Mouse (Mus musculus) mature B cell (primary cell): ENCODE results near the gene Sgms1.

ENCODE experiments used
- in situ Hi-C: fragments of 300-500 bp; cut with MboI; formaldehyde crosslinking; loops from 2 replicates; pipeline ENCODE4 v1.14.3; 2019

The Sgms1 gene

DNA sequence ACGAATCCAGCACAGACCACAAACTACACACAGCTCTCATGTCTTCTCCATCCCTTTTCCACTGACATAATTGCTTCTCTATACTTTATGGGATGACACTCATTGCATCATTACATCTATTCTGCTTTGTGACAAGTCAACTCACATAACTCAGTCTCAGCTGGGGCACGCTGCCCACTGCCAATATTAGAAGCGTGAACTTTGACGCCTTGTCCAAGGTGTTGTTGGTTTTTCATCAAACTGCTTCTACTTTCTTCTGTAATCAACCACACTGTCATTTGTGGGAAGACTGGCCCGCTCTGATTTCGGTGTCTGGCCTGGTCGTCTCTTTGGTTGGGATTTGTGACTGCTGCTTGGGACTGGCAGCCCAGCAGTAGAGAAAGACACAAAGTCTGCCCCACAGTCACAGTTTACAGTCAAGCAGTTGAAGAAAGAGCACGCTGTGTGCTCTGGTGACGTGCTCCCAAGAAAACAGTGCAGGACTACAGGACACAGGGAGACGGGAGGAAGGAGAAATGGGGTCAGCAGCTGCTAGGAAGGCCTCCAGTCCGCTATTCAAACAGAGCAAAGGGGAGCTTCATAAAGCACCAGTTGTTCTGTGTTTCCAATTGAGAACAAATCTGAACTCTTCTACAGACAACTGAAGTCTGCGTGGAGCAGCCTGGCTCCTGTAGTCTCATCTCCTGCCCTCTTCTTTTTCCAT, 120.2 kb downstream of the Sgms1 start:
- in situ Hi-C loops: no loop called here

DNA sequence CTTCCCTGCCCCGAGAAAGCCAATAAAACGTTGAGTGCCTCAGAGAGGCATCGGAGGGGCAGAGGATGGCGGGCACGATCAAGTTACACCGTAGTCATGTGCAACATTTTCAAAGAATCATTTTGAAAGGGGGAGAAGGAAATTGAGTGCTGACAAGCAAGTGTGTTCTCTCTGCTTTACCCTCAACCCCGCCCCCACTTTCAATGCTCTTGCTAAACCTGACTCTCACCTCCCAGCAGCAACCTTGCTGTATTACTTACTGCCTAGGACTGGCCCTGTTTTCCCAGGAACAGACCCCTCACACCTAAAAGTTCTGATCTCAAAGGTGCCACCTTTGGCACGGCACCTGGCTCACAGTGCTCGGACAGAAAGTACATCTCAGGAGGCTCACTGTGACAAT, 121.0 kb downstream of the Sgms1 start:
- in situ Hi-C loops: no loop called here

DNA sequence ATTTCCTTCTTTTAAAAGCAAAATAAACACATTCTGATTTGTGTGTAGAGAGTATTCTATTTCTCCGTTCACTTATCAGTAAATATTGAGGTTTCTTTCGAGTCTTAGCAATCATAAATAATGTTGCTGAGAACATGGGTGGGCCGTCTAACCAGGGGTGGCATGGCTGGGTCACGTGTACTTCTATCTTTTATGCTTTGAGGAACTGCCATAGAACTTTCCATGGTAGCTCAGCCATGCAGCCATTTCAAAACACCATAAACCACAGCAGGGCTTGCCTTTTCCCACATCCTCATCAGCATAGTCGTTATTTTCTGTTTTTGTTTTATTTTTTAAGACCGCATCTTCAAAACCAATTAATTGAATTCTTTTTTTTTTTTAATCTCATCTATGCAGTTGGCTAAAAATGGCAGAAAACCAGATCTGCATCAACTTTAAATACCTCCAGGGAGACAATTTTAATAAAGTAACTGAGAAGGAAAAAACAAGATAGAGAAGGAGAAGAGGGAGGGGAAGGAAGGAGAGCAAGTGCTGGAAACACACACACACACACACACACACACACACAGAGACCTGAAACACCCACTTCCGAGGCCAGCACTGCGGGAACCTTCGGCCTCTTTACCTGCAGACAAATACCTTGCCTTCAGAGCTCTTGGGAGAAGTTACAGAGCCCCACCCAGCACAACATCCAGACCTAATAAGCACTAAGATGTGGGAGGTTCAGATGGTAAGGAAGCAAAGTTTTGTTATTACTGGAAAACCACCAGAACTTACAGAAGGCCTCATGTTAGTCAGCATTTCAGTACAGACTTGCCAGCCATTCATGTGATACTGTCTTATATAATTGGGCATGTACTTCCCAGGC, 122.9 kb downstream of the Sgms1 start:
- in situ Hi-C loops: no loop called here

DNA sequence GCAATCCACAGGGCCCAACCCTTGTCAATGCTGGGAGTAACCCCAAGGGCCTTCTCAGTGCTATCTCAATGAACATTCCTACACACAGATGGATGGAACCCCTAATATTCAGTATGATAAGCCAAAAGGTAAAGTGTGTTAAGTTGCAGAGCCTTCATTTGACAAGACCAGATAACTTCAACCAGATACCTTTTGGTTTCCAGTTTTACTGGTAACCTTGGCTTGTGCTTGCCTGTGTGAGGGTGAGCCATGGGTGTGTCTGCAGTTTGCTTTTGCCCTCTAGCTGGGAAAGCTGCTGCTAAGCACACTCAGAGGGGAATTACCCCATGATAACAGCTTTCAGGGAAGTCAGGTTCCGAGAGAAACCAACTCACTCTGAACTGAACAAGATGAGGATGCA, 125.8 kb downstream of the Sgms1 start:
- in situ Hi-C loops: no loop called here

DNA sequence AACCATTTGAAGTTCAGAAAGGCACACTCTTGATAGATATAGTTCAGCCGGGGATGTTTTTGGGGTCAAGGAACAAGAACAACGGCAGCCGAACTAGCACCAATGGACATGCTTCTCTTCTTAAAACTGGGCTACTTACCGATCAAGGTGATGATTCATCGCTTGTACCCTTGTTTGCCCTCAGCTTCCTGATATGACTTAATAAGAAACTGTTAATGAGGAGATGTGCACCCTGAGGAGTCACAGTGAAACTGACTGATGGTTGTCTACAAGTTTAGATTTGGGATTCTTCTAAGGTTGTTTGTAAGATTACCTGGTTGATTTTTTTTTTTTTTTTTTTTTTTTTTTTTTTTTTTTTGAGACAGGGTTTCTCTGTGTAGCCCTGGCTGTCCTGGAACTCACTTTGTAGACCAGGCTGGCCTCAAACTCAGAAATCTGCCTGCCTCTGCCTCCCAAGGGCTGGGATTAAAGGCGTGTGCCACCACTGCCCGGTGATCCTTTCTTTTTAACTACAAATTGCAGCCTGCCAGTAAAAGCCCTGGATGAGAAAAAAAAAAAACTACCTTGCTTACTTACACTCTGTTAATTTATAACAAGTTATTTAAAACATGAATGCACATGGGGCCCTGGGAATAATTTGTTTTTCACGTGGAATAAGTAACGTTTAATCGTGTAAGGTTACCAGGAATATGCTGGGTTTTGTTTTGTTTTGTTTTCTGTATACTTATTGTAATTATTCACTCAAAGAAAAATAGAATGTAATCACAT, 126.5 kb downstream of the Sgms1 start:
- in situ Hi-C loops: no loop called here

DNA sequence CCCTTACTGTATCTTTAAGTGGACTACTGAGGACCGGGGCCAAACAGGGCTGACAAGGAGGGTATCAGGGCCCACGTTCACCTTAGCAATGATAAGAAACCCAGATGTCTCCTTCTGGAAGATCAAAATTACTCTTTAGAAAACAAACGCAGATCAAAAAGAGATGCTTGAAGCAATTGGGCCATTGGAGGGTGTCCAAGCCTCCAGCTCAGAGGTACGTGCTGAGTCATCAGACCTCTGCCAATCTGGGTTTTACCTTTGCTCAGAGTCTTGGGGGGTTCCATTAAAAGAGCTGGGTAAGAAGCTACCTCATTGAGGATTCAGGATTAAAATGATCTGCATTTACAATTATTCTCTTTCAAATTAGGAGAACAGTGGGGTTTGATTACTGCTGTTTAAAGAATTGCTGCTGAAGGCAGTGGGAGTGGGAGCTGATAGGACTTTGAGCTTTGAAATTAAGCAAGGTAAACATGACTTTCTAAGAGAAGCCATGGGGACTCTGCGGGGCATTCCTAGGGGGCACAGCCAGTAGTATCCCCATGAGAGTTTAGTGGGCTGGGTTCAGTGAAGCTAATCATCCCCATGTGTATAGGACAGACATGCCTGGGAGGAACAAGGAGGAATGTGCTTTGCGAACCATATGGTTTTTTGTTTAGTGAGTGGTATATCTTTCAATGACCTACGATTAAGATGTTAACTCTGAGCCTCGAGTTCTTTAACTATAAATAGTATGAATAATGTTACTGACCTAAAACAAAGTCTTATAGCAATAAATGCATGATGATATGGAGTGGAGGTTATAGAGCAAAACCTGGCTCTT, 128.4 kb downstream of the Sgms1 start:
- in situ Hi-C loops: no loop called here

DNA sequence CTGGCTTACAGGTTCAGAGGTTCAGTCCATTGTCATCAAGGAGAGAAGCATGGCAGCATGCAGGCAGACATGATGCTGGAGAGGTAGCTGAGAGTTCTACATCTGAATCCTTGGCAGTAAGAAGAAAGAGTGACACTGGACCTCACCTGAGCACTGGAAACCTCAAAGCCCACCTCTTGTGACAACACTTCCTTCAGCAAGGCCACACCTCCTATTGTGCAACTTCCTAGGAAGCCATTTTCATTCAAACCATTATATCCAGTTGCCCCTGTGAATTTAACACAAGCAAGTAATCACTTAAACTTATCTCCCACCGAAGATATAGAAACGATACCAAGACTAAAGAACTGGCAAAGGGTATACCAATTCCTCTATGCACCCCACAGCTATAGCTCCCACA, 129.7 kb downstream of the Sgms1 start:
- in situ Hi-C loops: no loop called here

DNA sequence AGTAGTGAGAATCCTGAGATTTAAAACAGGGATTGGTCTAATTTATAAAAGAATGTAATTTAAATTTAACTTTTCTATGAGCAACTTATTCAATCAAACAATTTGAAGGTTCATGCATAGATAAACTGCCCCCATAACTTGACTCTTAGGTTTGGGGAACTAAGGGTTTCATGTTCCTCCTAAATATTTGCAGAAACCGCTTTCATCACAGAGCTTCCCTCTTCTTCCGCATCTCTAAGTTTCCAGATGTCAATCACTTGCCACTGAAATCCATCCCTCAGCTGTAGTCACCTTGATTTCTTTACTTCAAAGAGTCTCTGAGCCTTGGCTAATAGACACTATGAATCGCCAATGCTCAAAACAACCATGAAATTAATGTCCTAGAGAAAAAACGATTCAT, 130.5 kb downstream of the Sgms1 start:
- in situ Hi-C loops: no loop called here

DNA sequence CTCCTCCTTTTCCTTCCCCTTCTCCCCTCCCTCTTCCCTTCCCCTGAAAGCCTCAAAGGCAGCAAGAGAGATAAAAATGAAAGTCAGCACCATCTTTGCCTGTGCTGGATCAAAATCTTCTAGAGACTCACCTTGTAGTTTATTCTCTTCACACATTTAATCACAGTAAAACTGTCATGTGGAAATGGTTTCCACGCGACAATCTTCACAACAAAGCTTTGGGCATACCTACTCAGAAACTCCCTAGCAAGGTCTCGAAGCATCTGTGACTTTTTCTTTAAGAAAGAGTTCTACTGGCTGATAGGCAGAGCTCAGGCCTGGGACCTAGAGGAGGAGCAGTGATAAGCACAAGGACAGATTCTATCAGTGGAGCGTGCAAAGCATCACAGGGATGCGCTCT, 131.4 kb downstream of the Sgms1 start:
- in situ Hi-C loops: no loop called here

DNA sequence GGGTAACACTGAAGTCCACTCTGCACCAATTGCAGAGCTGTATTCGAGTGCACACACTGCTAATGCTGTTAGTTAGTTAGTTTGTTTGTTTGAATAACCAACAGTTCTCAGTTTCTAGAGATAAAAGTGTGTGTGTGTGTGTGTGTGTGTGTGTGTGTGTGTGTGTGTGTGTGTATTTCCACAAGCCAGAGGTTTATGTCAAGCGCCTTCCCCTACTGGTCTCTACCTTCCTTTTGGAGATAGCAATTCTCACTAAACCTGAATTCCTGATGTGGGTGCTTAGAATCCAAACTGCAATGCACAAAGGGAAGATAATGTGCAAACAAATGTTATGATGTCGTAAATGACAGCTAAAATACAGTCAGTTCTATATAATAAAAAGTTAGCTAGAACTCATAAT, 131.9 kb downstream of the Sgms1 start:
- in situ Hi-C loops: no loop called here

DNA sequence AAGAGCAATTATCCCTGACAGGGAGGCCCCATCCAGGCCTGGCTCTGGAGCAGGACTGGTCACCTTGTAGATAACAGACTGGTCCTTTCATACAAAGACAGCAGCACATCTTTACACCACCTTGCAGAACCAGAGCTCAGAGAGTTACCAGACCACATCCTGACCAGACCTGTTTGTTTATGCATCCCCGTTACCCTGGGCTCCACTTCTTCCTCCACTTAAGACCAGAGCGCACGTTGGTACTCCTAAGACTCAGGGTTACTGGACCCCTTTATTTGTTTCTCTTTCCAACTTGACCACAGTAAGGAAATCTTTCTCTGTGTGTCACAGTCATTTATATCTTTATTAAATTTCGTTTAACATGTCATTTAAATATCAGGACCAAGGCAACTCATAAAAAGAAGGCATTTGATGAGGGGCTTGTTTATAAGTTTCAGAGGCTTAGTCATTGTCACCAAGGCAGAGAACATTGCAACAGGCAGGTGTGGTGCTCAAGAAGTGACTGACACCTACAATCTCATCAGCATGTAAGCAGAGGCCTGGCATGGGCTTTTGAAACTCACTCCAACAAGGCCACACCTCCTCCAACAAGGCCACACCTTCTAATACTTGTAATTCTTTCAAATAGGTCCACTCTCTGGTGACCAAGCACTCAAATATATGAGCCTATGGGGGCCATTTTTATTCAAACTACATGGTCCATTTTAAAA, 132.7 kb downstream of the Sgms1 start:
- in situ Hi-C loops: no loop called here

DNA sequence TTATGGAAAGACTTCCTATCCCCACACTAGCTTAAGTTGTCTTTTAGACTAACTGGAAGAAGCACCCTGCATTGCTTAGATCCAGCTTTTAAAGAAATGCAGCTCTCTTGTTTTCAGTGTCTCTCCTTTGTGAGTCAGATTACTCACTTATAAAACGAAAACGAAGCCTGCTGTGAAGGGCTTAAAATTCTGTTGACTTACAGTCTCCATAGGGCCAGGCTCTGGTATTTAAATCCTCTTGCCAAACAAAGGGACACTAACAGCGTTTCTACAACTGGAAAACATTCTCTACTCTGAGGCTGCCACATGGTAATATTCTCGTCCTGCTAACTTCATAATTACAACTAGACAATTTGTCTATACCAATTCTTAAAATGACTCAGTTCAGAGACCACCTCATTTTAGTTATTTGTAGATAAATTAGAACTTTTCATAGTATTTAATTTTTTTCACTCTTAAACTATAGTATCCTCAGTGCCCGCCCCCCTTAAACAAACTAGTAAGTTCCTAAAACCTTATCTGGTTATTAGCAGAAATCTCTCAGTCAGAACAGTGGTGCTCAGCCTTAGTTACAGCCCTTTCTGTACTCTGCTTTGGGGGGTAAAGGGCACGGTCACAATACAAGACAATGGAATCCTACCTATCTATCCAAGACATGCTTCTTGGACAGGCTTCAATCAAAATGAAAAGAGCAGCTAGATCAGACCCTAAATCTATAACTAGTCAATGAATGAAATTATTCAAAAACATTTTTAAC, 133.9 kb downstream of the Sgms1 start:
- in situ Hi-C loops: no loop called here

DNA sequence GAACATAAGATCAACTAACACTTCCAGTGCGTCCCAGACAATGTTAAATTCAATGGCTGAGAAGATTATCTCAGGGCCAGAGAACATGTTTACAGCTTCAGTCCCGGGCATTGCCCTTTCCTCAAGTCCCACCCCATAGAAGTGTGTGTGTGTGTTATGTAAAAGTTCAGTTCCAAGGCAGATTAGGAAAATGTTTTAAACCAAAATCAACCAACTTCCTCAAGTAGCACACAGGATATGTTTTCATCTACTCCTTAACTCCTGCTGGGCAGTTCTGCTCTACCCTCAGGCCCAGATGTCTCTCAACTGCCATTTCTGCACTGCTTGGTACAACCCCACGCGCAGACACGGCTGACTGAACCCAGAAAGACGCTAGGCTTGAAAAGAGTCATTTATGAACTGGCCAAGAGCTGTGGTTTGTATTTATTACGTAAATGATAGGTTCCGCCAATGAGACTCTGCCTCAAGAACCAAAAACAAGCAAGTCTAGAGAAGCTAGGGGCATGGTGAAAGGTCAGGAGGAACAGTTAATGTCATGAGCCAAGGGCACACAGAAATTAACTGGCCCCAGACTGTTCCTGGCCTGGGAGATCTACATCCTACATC, 134.7 kb downstream of the Sgms1 start:
- in situ Hi-C loops: no loop called here

DNA sequence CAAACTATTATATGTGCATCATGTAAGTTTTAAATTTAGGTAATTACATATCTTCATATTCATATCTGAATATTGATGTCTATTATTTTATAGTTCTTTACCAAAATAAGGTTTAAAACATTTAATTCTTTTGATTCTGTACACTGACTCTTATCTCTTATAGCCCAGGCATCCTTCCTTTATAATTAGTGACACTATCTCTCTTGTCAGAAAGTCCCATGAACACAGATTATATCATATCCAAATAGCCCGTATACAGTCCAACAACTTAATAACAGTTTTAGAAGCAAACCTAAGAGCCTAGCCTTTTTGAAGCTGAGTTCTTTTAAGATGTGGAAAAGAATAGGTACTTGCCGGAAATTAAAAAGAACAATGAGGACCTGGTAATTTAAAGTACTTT, 135.3 kb downstream of the Sgms1 start:
- in situ Hi-C loops: no loop called here

DNA sequence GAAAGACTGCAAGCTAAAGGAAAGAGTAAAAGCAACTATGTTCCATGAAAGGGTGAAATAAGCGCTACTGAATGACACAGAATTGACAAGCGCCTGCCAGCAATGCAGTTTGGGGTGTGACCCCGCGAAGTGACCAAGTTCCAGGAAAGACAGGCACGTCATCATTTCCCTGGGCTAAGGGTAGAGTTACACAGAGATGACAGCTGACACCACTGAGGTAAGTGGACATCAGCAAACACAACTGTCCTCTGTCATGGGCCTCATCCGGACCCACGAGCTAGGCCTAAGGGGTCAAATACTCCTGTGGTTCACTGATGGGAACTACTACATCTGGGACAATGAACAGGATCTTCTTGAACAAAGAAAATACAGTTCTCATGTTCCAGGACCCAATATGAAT, 136.5 kb downstream of the Sgms1 start:
- in situ Hi-C loops: no loop called here

DNA sequence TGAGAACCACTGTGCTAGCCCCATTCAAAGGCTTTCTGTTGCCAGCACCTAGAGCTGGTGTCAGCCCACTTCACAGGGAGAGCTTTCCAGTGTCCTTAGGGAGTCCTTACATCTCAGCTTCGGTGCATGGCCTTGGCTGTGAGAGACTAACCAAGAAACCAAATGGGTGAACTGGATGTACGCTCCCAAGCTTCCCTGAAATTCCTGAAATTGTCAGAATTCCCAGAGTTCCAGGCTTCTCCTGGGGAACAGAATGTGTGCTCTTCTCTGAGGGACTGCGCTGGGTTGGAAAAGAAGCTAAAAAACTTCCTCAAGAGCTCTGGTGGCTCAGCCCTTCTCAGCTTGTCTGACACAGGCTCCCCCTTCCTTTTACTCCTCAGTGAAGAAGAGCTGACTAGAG, 137.1 kb downstream of the Sgms1 start:
- in situ Hi-C loops: no loop called here

DNA sequence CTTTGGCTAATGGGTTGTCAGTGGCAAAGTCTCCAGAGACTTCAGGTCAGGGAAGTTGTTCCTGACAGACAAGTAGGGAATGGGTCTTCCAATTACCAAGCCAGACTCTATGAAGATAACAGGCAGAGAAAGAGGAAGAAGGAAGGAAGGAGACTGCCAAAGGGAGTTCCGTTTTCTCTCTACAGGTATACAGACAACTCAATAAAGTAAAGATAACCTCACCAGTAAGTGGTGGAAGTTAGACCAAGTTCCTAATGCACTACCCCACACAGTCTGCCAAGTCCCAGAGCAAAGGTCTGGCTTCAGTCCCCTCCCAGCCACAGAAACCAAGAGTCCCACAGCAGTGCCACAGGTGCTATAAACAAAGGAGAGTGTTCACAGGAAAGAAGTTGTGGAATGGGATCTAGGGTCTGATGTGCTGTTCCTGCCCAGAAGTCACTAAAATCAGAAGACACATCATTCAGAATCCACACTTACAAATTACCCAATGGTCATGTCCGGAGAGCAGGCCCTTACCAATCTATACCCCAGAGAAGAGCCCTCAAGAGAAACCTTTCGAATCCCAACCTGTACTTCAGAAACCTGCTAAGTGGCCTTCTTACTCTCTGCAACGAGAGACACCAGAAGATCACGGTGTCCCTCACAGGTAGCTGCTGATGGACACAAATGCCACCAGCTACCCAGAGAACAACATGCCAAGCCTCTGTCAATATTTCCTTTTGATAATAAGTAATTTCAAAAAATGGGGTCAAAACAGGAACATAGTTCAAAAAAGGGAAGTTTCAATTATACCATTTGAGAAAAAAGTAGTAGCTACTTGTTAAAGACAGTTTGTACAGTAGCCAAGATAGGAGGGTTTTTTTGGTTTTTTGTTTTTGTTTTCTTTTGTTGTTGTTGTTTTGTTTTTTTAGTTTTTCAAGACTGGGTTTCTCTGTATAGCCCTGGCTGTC, 140.1 kb downstream of the Sgms1 start:
- in situ Hi-C loops: no loop called here

DNA sequence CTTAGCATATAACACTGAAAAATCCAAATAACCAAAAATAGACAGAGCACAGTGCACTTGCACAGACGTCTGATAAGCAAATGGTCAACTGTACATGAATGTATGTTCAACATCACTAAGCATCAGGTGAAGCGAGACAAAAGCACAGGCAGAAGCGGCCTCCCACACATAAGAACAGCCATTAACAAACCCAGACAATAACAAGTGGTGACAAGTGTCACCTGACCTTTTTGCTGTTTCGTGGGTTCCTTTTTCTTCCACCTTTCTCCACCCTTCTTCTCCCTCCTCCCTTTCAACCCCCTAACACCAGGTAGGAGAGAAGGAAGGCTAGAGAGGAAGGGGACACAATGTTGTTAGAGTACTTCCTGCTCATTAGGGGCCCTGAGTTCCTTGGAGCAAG, 144.6 kb downstream of the Sgms1 start:
- in situ Hi-C loops: no loop called here

DNA sequence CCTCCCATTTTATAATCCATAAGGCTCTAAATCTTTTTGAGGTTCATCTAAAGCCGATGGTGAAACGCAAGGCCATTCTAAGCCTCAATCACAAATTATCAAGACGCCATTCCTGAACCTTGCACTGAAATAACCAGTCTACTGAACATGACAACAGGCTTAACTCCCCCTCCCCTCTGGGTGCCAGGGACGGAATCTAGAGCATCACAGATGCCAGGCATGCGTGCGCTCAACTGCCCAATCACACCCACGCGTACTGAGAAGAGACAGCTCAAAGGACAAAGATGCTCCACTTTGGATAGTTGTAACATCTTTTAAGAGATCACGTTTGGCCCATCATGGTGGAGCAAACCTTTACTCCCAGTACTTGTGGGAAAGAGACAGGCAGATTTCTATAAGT, 146.3 kb downstream of the Sgms1 start:
- in situ Hi-C loops: no loop called here
